Mouse (Mus musculus): Measurements from ENCODE around the gene Cyp26b1.
A peak's percentile ranks its signal among the peaks of the same experiment; 100 is the strongest.

The Cyp26b1 gene

GRCm38 (mm10) chr6:84586551-84587200 lies 7.0 kb downstream of the Cyp26b1 start:
- no peak for DNase-seq

- DNase-seq = no peak
Observed at GRCm38 (mm10) chr6:84585686-84586300, 7.9 kb downstream of the Cyp26b1 start.

- no peak for DNase-seq
Observed at GRCm38 (mm10) chr6:84584783-84585685, 8.7 kb downstream of the Cyp26b1 start.

- DNase-seq = no peak
Observed at GRCm38 (mm10) chr6:84583841-84584782, 9.6 kb downstream of the Cyp26b1 start.

DNA sequence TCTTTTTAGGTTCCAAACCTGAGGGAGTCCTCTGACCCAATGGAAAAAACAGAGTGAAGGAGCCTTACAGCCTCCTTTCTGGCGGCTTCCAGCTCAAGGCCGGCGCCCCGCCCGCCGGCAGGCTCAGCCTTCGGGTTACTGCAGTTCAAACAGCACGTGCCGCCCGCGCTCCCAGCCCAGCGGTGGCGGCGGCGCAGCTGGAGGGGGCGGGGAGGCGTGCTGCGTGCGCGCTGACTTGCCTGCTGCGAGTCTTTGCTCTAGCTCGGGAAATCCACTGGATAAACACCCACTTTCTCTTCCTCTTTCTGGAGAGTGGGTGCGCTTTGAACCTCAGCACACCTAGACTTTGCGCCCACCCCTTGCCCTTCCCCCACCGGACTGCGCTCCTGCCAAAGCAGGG lies 10.3 kb downstream of the Cyp26b1 start:
- peak; percentile 65 for DNase-seq

GRCm38 (mm10) chr6:84582826-84583225 lies 10.9 kb downstream of the Cyp26b1 start:
- no peak for DNase-seq

DNA sequence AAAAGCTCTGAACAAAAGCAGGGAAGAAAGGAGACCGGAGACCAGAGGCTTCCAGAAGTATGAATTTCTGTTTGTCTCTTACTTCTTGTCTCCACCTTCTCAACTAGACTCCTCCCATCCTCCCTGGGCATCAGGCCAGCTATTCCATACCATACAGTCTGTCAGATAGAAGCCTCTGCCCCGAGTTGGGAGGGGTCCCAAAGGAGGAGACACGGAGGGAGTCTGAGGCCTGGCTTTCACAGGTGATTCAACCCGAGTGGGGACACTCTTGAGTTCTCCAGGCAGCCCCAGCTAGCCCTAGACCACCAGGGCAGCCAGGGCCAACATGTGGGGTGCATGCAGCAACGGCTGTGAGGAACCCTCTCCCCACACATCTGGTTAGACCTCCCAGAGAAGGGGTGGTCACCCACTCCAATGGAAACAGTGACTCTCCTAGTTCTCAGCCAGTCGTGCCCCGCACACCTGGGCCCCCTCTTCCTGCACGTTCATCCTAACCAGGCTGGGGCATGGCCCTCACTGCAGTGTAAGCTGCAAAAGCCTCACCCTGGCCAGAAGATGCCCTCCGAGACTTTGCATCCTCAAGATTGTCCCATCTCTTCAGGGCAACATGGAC lies 11.8 kb downstream of the Cyp26b1 start:
- DNase-seq = no peak

DNA sequence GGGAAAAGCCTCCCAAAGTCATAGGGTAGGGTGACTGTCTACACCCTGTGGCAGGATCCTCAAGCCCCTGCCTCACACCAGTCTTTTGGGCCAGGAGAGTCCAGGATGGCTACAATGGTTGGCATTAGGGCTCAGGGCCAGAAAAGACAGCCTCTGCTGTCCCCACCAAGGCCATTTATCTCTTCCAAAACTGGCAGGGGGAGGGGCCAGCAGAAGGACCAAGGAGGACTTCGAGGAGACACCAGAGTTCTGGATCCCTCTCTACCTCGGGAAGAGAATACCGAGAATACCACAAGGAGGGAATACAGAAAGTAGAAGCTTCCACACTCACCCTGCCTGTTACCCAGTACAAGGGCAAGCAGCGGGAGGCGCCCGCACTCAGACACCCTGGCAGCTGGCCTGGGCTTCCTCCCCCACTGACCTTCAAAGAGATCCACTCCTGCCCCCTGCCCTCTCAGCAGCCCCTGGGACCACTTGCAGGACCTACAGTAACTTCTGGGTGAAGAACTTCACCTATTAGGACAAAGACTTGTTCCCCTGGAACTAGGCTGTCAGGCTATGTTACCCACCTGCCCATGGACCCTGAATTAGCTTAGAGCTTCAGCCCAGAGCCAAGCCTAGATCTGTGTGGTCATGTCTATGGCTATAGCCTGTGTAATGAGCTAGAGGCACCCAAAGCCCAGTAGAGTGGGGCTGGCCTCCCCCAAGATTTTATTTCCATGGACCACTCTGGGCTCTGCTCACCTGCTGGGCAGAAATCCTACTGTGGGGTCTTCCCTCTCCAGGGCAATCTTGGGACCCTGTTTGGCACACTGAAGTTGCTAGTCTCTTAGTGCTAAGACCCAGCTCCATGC lies 12.5 kb downstream of the Cyp26b1 start:
- DNase-seq = no peak

DNA sequence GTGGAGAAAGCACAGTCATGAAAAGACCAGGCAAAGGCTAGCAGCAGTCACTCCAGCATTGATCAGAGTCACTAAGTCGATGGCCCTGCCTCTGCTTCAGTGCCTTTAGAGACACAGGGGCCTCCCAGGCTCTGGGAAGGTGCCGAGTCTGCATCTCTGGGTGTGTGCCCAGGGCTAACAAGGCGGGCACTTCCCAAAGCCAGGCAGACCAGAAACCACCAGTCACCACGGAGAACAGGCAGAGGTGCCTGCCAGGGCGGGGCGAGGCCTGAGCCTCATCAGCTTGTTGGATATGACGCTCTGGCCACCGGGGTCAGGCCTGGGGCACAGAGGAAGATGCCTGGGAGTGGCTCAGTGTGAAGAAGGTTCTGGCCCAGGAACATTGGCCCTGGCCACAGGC lies 14.2 kb downstream of the Cyp26b1 start:
- DNase-seq = no peak

DNA sequence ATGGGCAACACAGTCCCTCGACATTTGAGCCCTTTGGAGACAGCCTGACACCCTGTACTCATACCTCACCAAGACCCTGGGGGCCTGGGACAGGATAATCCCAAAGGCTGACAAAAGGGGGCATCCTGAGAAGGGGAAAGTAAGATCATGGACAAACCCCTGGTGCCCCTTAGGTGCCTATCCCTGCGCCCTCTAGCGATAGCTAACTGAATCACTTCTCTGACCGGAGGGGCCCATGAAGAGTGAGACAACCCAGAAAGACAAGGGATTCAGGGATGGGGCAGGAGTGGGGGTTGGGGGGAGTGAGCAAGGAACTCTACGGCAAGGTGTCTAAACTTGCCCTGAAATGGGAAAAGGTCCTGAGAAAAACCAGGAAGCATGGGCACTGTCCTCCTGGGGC lies 14.8 kb downstream of the Cyp26b1 start:
- no peak for DNase-seq

- no peak for DNase-seq
Observed at GRCm38 (mm10) chr6:84577898-84578297, 15.8 kb downstream of the Cyp26b1 start.

DNA sequence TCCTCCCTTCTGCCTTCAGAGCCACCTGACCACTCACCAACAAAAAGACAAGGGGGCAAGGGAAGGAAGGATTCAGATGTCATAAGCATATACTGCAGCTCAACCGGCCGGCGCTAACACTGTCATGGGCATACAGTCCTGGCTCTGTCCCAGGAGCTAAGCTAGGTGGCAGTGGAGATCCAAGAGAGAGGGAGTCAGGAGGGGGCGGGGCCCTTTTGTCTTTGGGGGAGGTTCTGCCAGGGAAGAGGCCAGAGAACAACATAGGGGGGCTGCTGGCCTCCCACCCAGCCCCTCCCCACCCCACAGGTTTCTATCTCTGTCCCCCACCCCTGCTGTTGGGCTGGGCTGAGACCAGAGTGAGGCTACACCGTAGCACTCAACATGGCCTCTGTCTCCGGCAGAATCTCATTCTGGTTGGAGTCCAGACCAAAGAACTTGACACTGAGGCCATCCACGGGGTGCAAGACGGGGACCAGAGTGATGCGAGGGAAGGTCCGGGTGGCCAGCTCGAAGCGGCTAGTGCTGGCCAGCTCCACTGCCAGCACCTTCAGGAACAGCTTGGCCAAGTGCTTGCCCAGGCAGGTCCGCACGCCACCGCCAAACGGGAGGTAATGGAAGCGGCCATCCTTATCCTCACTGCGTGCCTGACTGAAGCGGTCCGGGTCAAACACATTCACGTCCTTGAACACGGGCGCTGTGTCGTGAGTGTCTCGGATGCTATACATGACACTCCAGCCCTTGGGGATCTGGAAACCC lies 19.6 kb downstream of the Cyp26b1 start:
- DNase-seq = no peak

- DNase-seq = no peak
Observed at GRCm38 (mm10) chr6:84570039-84570438, 23.7 kb downstream of the Cyp26b1 start.

GRCm38 (mm10) chr6:84569590-84569989 lies 24.1 kb downstream of the Cyp26b1 start:
- no peak for DNase-seq

DNA sequence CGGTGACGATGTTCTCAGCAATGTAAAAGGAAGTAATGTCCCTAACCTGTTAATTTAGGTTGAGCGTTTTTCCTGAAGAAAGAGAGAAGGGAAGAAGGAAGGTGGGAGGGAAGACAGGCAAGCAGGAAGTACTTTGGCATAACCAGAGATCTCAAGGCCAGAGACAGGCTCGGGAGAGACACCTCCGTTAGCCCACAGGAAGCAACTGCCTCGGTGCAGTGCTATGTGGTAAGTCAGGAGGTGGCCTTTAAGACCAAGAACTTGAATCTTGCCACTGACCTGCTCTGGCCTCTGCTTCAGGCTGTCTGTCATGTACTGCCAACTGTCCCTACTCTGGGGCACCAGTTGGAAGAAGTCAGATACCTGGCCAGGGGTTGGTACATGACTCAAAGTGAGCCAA lies 24.8 kb downstream of the Cyp26b1 start:
- no peak for DNase-seq

DNA sequence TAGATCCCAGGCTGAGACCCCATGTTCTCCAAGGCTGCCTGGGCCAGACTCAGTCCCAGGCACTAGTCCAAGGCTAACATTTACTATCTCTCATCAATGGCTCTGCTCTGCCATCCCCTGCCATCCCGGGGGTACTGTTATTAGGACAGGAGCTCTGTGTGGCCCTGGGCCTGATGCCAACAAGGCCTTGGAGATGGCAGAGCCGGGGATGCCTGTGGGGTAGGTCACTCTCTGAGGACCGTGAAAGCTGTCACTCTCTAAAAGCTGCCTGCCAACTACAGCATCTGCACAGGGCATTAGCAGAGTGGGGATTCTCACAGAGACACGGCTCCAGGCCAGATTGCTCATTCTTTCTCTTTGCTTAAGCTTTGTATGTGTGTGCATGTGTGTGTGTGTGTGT lies 26.0 kb downstream of the Cyp26b1 start:
- no peak for DNase-seq

DNA sequence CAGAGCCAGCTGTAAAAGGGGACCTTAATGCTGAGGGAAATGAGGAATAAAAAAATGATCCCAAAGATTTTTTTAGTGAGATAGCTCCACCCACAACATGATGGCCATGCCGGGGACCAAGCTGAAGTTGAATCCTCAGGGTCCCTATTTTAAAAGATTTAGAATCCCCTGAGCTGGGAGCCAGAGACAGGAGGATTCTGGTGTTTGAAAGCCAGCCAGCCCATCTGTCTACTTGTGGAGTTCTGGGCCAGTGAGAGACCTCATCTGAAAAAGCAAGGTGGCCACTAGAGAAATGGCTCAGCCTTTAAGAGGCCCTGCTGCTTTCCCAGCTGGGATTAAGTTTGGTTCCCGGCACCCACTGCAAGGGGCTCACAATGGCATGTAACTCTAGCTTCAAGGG lies 26.9 kb downstream of the Cyp26b1 start:
- DNase-seq = no peak

GRCm38 (mm10) chr6:84565245-84565644 lies 28.5 kb downstream of the Cyp26b1 start:
- no peak for DNase-seq

DNA sequence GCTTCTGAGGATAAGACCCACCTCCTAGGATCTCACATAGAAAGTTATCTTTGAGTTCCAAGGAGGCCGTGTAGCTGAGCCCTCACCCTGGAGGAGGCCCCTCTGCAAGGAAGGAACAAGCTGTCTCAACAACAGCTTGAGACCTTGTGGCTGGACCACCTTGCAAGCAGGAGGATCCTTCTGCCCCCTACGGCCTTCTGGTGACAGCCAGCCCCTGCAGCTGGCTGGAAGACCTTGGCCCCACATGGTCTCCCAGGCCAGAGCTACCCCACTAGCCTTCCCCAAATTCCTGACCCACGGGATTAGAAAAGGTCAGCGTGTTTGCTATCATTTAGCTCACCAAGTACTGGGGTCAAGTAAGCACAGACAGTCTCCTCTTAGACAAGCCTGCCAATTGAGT lies 30.8 kb downstream of the Cyp26b1 start:
- DNase-seq = no peak

- no peak for DNase-seq
Observed at GRCm38 (mm10) chr6:84561171-84561570, 32.5 kb downstream of the Cyp26b1 start.

Data from right cerebral cortex, postnatal 14 days (tissue).